Mouse (Mus musculus): ENCODE results near the gene Pop5.

GRCm38 (mm10) chr5:115269969-115270368 is 34.3 kb downstream of the Pop5 start:
- TF ChIP-seq EP300 (IDR thresholded peaks at IDR 0.05; ENCODE audit: low read depth) = no peak
- no peak for TF ChIP-seq CTCF (IDR thresholded peaks at IDR 0.05; ENCODE audit: low read depth)

Measured in heart, postnatal 0 days (tissue).